Mouse (Mus musculus) midbrain, embryonic 13.5 days (tissue): ENCODE data around the gene Pcgf2. TPM values are rescaled to one million over a fixed set of nuclear protein-coding genes. Genes with fewer than 3 reads are reported as not detected.

ENCODE experiments used
- ATAC-seq: fragments of 200-750 bp; cut with Nextera tagmentation; 2 replicates; pipeline ENCODE4 v1.8.0; 2017; ENCODE audit warnings: mild to moderate bottlenecking, moderate TSS enrichment, moderate library complexity
- H3K27ac ChIP-seq: fragments of 300-500 bp; sonication (generic); 2 replicates; pipeline ENCODE4 v1.5.1; 2015; ENCODE audit warnings: inconsistent platforms, mild to moderate bottlenecking, moderate library complexity
- H3K27me3 ChIP-seq: fragments of 300-500 bp; sonication (generic); 2 replicates; pipeline ENCODE4 v1.6.1; 2015; ENCODE audit warnings: mild to moderate bottlenecking, inconsistent platforms
- H3K36me3 ChIP-seq: fragments of 300-500 bp; sonication (generic); 2 replicates; pipeline ENCODE4 v1.6.1; 2015; ENCODE audit warnings: mild to moderate bottlenecking, inconsistent platforms
- H3K4me1 ChIP-seq: fragments of 300-500 bp; sonication (generic); replicated peaks from 2 replicates; pipeline ENCODE4 v1.6.1; 2015; ENCODE audit warnings: inconsistent platforms
- H3K4me2 ChIP-seq: fragments of 300-500 bp; sonication (generic); replicated peaks from 2 replicates; pipeline ENCODE4 v1.6.1; 2015; ENCODE audit warnings: moderate library complexity, mild to moderate bottlenecking, inconsistent platforms
- H3K4me3 ChIP-seq: fragments of 300-500 bp; sonication (generic); replicated peaks from 2 replicates; pipeline ENCODE4 v1.5.1; 2015; ENCODE audit warnings: mild to moderate bottlenecking, inconsistent platforms
- H3K9ac ChIP-seq: fragments of 300-500 bp; sonication (generic); replicated peaks from 2 replicates; pipeline ENCODE4 v1.6.1; 2015; ENCODE audit warnings: mild to moderate bottlenecking, inconsistent platforms
- H3K9me3 ChIP-seq: fragments of 300-500 bp; sonication (generic); 2 replicates; pipeline ENCODE4 v1.6.1; 2016; ENCODE audit warnings: mild to moderate bottlenecking, inconsistent platforms
- WGBS: fragments of 180-500 bp; shearing (Covaris S2); methylation state at CpG from one replicate; pipeline ENCODE4 v1.1.7; 2015; 5-methylcytosine and 5-hydroxymethylcytosine counted together
- polyA plus RNA-seq: library from polyadenylated mRNA; unstranded; fragments of >200 nt; fragmentation: Nextera tagmentation; extraction: Ambion mirVana; gene quantifications from 2 replicates; pipeline ENCODE4 v1.2.1, GENCODE M21; 2015

The Pcgf2 gene
- polyA plus RNA-seq, 1 experiment from 2014 or later = 25.3 TPM

DNA sequence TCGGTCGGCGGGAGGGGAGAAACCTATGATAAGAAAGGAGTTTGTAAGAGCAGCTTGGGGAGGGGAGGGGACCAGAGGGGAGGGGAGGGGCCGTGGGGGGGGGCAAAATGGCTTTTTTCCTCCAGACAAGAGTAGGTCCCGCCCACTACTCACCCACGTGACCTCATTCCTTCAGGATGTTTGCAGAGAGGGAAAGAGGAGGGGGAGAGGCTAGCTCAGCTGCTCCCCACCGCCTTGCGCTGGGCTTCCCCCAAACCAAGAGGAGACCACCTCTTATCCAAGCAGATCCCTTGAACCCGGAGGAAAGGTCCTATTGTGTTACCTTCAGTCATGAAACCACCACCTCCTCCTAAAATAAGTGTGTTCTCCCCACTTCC lies 683 bp downstream of the Pcgf2 start:
- 0% methylated on average over 4 of the region's 9 CpGs for WGBS
- Histone ChIP-seq H3K9ac (peak overlapping the region; percentile 96), H3K9me3 (no peaks in the 10 kb centered on the region), H3K27ac (peak overlapping the region; percentile 99), H3K36me3 (no peaks in the 10 kb centered on the region), H3K4me1 (peaks cover 62% of the 10 kb centered on the region), H3K4me3 (peak overlapping the region; percentile 77), H3K27me3 (no peaks in the 10 kb centered on the region), H3K4me2 (peak overlapping the region; percentile 94)
- ATAC-seq = peak; percentile 24

DNA sequence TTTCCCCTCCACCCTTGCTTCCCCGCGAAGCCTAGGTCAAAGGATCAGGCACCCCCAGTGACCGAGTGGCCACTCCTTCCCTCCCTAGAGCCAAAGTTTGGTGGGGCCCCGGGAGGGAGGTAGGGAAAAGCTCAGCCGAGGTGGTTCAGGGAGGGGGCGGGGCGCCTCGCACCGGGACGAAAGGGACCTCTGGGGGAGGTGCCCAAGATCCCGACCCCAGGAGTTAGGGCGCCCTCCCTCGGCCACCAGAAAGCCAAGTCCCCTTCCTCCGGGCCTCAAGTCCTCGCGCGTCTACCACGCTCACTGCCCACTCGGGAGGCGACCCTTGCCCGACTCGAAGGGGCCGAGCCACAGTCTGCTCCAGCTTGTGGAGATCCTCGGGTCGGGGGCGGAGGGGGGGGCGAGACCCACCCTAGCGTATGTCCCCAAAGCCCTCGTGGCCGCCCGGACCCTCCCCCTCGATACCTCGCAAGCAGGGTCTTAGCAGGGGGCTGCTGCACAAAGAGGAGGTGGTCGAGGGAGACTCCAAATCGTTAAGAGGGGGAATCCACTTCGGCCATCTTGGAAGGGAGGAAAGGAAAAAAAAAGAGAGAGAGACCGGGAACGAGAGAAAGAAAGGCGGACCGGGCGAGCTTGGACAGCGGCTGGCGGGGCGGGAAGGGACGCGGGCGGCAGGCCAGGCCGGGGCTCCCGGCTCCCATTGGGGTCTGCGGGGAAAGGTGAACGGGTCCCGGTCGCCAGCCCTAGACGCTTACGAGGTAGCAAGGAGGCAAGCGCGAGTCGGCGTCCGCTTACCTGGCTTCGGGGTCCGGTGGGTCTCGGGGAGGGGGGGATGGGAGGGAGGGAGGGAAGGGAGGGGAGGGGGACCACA lies 1.3 kb downstream of the Pcgf2 start:
- Histone ChIP-seq H3K4me2 (peak overlapping the region; percentile 94), H3K9ac (peak overlapping the region; percentile 96), H3K36me3 (no peaks in the 10 kb centered on the region), H3K27ac (peak overlapping the region; percentile 99), H3K27me3 (no peaks in the 10 kb centered on the region), H3K9me3 (no peaks in the 10 kb centered on the region), H3K4me3 (peak overlapping the region; percentile 77), H3K4me1 (peaks cover 62% of the 10 kb centered on the region)
- peak; percentile 2; the same call in 1 of the 2 replicates for ATAC-seq
- under 1% methylated on average over 44 of the region's 63 CpGs for WGBS

- peak overlapping the region; percentile 99 for H3K27ac ChIP-seq
- H3K36me3 ChIP-seq = peaks cover 3% of the 10 kb centered on the region; the same call in 1 of the 2 replicates
- ATAC-seq = no peak
- H3K9ac ChIP-seq = peak overlapping the region; percentile 96
- peak overlapping the region; percentile 77 for H3K4me3 ChIP-seq
- no peaks in the 10 kb centered on the region for H3K27me3 ChIP-seq
- H3K4me2 ChIP-seq = peak overlapping the region; percentile 94
- no peaks in the 10 kb centered on the region for H3K9me3 ChIP-seq
- H3K4me1 ChIP-seq = peaks cover 68% of the 10 kb centered on the region
- under 1% methylated on average over 14 of the region's 14 CpGs for WGBS
Observed at GRCm38 (mm10) chr11:97697891-97698529, 2.3 kb downstream of the Pcgf2 start.

- peak overlapping the region; percentile 96 for H3K9ac ChIP-seq
- 55% methylated on average over 11 of the region's 11 CpGs for WGBS
- H3K27ac ChIP-seq = peak overlapping the region; percentile 99
Observed at GRCm38 (mm10) chr11:97697199-97697890, 3.0 kb downstream of the Pcgf2 start.

DNA sequence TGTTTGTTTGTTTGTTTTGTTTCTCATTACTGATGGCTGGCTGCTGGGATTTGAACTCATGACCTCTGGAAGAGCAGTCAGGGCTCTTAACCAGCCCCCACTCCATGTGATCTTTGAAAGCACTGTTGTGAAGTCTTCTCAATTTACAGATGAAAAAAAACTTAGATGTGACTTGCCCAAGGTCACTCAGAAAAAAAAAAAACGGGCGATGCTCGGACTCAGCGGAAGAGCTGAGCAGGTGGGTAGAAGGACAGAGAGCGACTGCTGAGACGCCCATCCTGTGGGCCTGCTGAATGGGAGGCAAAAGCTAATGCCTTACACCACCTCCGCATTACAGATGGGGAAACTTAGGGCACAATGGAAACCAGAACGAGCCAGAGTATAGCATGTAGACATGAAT lies 3.6 kb downstream of the Pcgf2 start:
- H3K4me3 ChIP-seq = peak overlapping the region; percentile 77
- peak overlapping the region; percentile 82 for H3K27ac ChIP-seq
- peaks cover 62% of the 10 kb centered on the region for H3K4me1 ChIP-seq
- H3K36me3 ChIP-seq = peaks cover 16% of the 10 kb centered on the region
- peak overlapping the region; percentile 96; the same call in 1 of the 2 replicates for H3K9ac ChIP-seq
- WGBS = 78% methylated on average over 8 of the region's 8 CpGs
- ATAC-seq = no peak
- peak overlapping the region; percentile 94 for H3K4me2 ChIP-seq
- H3K9me3 ChIP-seq = no peaks in the 10 kb centered on the region
- H3K27me3 ChIP-seq = no peaks in the 10 kb centered on the region

More at GRCm38 (mm10) chr11:97697199-97697890, 3.0 kb downstream of the Pcgf2 start:
- H3K4me2 ChIP-seq = peak overlapping the region; percentile 94
- peak overlapping the region; percentile 77 for H3K4me3 ChIP-seq
- H3K27me3 ChIP-seq = no peaks in the 10 kb centered on the region
- no peak for ATAC-seq
- H3K4me1 ChIP-seq = peaks cover 68% of the 10 kb centered on the region
- no peaks in the 10 kb centered on the region for H3K9me3 ChIP-seq
- H3K36me3 ChIP-seq = peaks cover 10% of the 10 kb centered on the region

- no peaks in the 10 kb centered on the region for H3K9me3 ChIP-seq
- peak overlapping the region; percentile 82 for H3K27ac ChIP-seq
- ATAC-seq = no peak
- H3K4me3 ChIP-seq = peak overlapping the region; percentile 77
- peak overlapping the region; percentile 61 for H3K9ac ChIP-seq
- H3K27me3 ChIP-seq = no peaks in the 10 kb centered on the region
- 18% methylated on average over 9 of the region's 9 CpGs for WGBS
- peaks cover 54% of the 10 kb centered on the region for H3K4me1 ChIP-seq
- peaks cover 25% of the 10 kb centered on the region for H3K36me3 ChIP-seq
- H3K4me2 ChIP-seq = peak overlapping the region; percentile 94
Observed at GRCm38 (mm10) chr11:97695712-97696401, 4.4 kb downstream of the Pcgf2 start.

GRCm38 (mm10) chr11:97694921-97695711 lies 5.2 kb downstream of the Pcgf2 start:
- peak overlapping the region; percentile 61 for H3K9ac ChIP-seq
- H3K4me3 ChIP-seq = peak overlapping the region; percentile 77
- WGBS = 40% methylated on average over 17 of the region's 17 CpGs
- peaks cover 32% of the 10 kb centered on the region for H3K36me3 ChIP-seq
- H3K4me2 ChIP-seq = peak overlapping the region; percentile 94
- peak; percentile 15; the same call in 1 of the 2 replicates for ATAC-seq
- peaks cover 52% of the 10 kb centered on the region for H3K4me1 ChIP-seq
- peak overlapping the region; percentile 82 for H3K27ac ChIP-seq
- no peaks in the 10 kb centered on the region for H3K27me3 ChIP-seq
- H3K9me3 ChIP-seq = no peaks in the 10 kb centered on the region

DNA sequence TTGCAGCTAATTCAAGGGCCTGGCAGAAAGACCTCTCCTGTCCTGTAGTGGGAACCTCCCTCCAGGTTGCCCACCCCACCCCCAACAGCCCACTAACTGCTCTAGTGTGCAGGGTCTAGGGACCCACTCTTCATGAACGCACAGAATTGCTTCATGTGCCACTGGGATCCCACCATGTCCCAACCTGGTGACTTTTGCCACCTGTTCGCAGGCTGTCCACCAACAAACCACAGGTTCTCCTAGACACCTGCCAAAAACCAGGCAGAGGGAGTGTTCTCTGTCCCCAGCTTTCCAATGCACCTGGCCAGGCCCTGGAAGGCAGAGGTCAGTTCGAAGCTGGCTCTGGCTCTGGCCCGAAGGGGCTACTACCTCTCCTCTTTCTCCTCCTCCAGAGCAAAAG lies 5.9 kb downstream of the Pcgf2 start:
- peaks cover 36% of the 10 kb centered on the region for H3K36me3 ChIP-seq
- peaks cover 52% of the 10 kb centered on the region for H3K4me1 ChIP-seq
- no peak overlapping the region for H3K9ac ChIP-seq
- peak overlapping the region; percentile 94 for H3K4me2 ChIP-seq
- no peak for ATAC-seq
- no peaks in the 10 kb centered on the region for H3K9me3 ChIP-seq
- H3K27me3 ChIP-seq = no peaks in the 10 kb centered on the region
- H3K4me3 ChIP-seq = no peak overlapping the region
- H3K27ac ChIP-seq = peak overlapping the region; percentile 82
- 78% methylated on average over 4 of the region's 4 CpGs for WGBS

DNA sequence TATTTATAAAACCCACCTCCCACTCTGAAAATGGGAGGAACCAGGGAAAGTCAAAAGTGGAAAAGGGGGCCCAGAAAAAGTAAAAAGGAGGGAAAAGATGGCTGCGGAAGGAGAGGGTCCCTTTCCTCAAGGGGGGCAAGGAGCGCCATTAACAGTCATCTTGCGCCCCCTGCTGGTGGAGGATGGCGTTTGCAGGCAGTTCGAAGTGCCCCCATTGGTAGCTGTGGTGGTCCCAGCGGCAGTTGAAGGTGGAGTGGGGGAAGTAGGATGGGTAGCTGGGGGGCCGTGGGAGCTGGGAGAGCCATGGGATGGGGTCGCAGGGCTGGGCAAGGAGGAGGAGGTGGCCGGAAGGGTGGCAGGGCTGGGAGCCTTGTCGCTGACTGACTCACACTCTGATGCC lies 10.4 kb downstream of the Pcgf2 start:
- no peaks in the 10 kb centered on the region for H3K9me3 ChIP-seq
- H3K27me3 ChIP-seq = 0 out of 2 replicates have a peak, but pooled peaks cover 3% of the 10 kb centered on the region
- 0 out of 2 replicates have a peak, but pooled peaks have one; percentile 7 for ATAC-seq
- H3K9ac ChIP-seq = no peak overlapping the region
- H3K36me3 ChIP-seq = peaks cover 47% of the 10 kb centered on the region
- 27% methylated on average over 10 of the region's 10 CpGs for WGBS
- H3K27ac ChIP-seq = no peak overlapping the region
- H3K4me3 ChIP-seq = no peak overlapping the region
- H3K4me2 ChIP-seq = no peak overlapping the region
- peaks cover 34% of the 10 kb centered on the region for H3K4me1 ChIP-seq

DNA sequence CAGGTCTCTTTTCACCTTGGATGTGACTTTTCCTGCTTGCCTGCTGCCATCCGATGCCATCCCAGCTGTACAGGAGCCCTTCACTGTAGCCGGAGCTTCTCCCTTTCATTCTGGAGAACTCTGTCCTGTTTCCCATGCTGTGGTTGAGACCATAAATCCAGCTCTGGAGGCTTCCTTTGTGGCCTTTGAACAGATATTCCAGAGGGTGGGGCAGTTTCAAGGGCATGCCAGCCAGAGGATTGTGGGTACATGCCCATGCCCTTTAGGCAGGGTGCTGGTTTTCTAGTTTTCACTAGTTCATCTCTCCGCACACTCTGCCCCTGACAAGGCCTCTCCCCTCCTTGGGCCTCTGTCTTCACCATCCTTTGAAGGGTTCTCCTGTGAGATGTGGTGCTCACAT lies 13.2 kb downstream of the Pcgf2 start:
- ATAC-seq = no peak
- H3K9ac ChIP-seq = no peak overlapping the region
- 0 out of 2 replicates have a peak, but pooled peaks cover 3% of the 10 kb centered on the region for H3K27me3 ChIP-seq
- H3K36me3 ChIP-seq = peaks cover 41% of the 10 kb centered on the region
- H3K4me1 ChIP-seq = peaks cover 19% of the 10 kb centered on the region
- no peak overlapping the region for H3K4me2 ChIP-seq
- WGBS = 95% methylated on average over 3 of the region's 3 CpGs
- no peaks in the 10 kb centered on the region for H3K9me3 ChIP-seq
- no peak overlapping the region for H3K4me3 ChIP-seq
- H3K27ac ChIP-seq = 0 out of 2 replicates have a peak overlapping the region, but pooled peaks have one; percentile 14
